Mouse (Mus musculus) left cerebral cortex, adult 18-20 months (tissue): ENCODE data around the gene Clpp. TPM values are rescaled to one million over a fixed set of nuclear protein-coding genes. Genes with fewer than 3 reads are reported as not detected.
A peak's percentile ranks its signal among the peaks of the same experiment; 100 is the strongest.

Experiments used
- DNase-seq, 2 experiments: peaks; one replicate each; pipeline ENCODE4 v3.0.0; 2021 to 2022; ENCODE audit warnings: low spot score in 2 of 2, mixed read lengths in 1 of 2
- total RNA-seq, 2 experiments: library from RNA; stranded (reverse); gene quantifications; 2 replicates each; pipeline ENCODE4 v1.2.3; 2021

Clpp gene
- total RNA-seq, 2 experiments from 2014 or later = 63.8 to 67.7 TPM

DNA sequence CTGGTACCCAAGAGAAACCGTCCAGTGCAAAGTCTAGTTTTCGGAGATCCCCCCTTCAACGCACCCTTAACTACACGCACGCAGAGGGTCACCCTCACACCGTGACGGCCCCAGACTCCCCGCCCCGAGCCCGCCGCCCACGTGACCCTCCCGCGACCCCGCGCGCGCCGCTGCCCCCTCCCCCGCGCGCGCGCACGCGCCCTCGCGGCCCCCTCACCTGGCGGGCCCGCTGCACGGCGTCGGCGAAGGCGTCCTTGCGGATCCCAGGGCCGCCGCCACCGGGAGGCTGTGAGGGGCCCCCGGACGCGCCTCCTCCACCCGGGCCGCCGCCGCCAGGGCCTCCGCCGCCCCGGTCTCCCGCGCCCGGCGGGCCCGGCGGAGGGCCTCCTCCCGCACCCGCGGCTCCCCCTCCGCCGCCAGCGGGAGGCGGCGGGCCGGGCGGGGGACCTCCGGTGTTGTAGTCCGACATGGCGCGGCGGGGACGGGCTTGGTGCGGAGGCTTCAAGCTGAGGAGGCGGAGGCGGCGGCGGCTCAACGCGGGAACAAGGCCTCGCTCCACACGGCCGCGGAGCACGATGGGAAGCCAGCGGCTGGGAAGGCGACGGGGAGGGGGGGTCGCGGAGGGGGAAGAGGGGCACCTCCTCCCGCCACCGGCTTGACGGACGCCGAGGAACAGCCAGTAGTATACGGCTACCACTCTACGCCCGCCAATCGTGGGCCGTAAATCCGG lies 41.0 kb downstream of the Clpp start, which contains the start of gene Khsrp:
Gene Khsrp (minus strand): TSS at position 592 of the 730 bp plus-strand sequence.
- DNase-seq = peak; percentile 18 to 42

DNA sequence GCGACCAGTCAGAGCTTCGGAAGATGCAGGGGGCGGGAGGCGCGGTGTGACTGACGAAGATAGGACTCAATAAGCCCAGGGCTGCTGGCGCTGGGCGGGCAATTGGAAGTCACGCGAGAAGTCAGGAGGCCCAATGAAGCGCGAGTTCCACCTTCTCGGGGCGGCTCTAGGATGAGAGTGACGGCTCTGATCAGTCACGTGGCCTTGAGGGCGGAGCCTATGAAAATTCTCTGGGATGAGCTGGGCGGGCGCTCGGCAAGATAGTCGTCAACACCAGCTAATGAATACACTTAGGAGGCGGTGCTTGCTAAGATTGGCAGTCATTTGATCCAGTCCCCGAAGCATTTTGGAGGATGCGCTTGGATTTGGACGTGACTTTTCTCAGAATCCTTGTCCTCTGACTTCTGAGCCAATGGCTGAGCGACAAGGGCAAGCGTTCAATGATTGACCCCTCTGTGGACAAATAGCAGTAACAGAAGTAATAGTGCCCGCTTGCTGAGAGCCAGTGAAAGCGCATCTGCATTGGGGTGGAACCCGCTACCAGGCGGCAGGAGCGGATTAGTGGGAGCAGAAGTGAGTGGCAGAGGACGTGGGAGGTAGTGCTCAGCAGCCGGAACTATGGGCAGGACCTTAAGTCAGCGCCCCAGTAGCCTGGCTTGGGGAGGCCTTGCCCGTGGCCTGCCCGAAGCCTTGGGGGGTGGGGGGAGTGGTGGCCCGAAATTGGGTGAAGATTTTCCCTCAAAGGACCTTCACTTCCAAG lies 41.7 kb downstream of the Clpp start:
- DNase-seq = peak; percentile 98 to 100

DNA sequence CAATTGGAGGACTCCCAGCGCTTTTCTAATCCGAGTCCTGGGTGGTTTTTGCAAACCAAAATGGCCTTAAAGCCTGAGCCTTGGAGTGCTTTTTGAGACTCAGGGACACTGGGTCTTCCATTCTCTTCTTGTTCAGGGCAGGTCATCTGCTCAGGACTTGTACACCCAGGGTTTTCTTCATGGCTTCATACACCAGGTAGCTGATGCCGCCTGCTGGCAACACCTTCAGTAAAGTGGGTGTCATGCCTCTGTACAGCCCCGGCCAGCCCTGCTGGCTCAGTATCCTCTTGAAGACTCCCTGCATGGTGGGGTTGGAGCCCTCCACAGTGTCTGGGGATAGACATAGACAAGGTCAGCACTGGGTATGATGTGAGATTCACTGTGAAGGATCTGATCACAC lies 42.7 kb downstream of the Clpp start:
- DNase-seq = no peak

DNA sequence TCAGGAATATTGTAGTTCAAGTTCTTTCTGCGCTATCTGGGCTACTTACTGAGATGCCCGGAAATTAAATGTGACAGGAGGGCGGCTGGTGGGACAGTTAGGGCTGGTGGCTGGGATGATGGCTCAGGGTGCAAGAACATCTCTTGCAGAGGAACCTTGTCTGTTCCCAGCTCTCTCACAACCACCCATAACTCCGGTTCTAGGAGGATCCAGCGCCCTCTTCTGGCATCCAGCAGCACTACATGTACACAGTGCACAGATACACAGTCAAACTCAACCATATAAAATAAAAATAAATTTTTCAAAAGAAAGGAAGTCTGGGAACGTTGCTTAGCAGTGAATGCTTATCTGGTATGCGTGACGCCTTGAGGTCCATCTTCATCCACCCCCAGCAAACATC lies 48.9 kb downstream of the Clpp start:
- DNase-seq = no peak

DNA sequence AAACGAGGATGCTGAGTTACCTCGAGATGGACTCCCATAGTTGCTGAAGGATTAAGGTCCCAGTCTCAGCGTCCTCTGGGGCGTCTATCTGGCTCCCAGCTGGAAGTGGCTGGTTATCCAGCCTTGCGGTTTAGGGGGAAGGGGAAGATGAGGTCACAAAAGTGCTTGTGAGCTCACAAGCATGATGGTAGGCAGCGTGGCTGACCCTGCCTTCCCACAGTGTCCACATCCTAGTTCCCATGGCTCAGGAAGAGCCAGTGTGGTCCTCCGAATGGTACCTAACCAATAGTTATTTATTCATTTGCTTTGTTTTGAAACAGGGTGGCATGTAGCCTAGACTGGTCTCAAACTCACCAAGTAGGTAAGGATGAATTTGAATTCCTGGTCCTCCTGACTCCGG lies 51.4 kb downstream of the Clpp start, which contains the start of gene Slc25a41:
Gene Slc25a41 (minus strand): TSS at position 101 of the 400 bp plus-strand sequence.
- no peak for DNase-seq

Other genes starting within 250 kb of the Clpp start
- 1 to 10 TPM; 3.4 to 4.7 TPM for gene Nrtn, start 232.8 kb upstream of the Clpp start, total RNA-seq
- gene Dus3l, start 225.5 kb upstream of the Clpp start, total RNA-seq = 10 to 100 TPM; 61.8 to 63.0 TPM
- gene Prr22, start 220.1 kb upstream of the Clpp start, total RNA-seq = 1 to 10 TPM in 1 of 2 experiments, under 1 TPM in 1; 0.88 to 1.1 TPM
- gene Rfx2, start 159.3 kb upstream of the Clpp start, total RNA-seq = 1 to 10 TPM; 2.6 to 2.7 TPM
- gene Acsbg2, start 115.9 kb upstream of the Clpp start, total RNA-seq = not detected
- gene 1700061G19Rik, start 114.8 kb upstream of the Clpp start, total RNA-seq = under 1 TPM; 0.14 to 0.40 TPM
- 10 to 100 TPM; 86.7 to 95.8 TPM for gene Mllt1, start 54.9 kb upstream of the Clpp start, total RNA-seq
- gene Acer1, start 8.2 kb upstream of the Clpp start, total RNA-seq = not detected
- gene Alkbh7, start 7.0 kb downstream of the Clpp start, total RNA-seq = 10 to 100 TPM; 26.1 to 28.1 TPM
- gene Pspn, start 9.7 kb downstream of the Clpp start, total RNA-seq = under 1 TPM in 1 of 2 experiments, not detected in 1; 0.82 TPM
- gene Gtf2f1, start 21.0 kb downstream of the Clpp start, total RNA-seq = 10 to 100 TPM; 60.7 to 64.5 TPM
- under 1 TPM in 1 of 2 experiments, not detected in 1; 0.49 TPM for gene Gm17949, start 21.2 kb downstream of the Clpp start, total RNA-seq
- 100 to 1,000 TPM; 106 to 108 TPM for gene Khsrp, start 41.2 kb downstream of the Clpp start, total RNA-seq
- gene Slc25a41, start 51.3 kb downstream of the Clpp start, total RNA-seq = under 1 TPM in 1 of 2 experiments, not detected in 1; 0.40 TPM
- 1 to 10 TPM in 1 of 2 experiments, under 1 TPM in 1; 0.68 to 1.6 TPM for gene Crb3, start 68.8 kb downstream of the Clpp start, total RNA-seq
- gene Slc25a23, start 69.6 kb downstream of the Clpp start, total RNA-seq = 100 to 1,000 TPM; 314 to 325 TPM
- gene Dennd1c, start 88.2 kb downstream of the Clpp start, total RNA-seq = 1 to 10 TPM; 1.2 to 1.8 TPM
- 100 to 1,000 TPM; 543 to 577 TPM for gene Tubb4a, start 97.5 kb downstream of the Clpp start, total RNA-seq
- under 1 TPM; 0.37 to 0.52 TPM for gene Tnfsf9, start 115.0 kb downstream of the Clpp start, total RNA-seq
- not detected for gene Cd70, start 159.5 kb downstream of the Clpp start, total RNA-seq
- gene Tnfsf14, start 203.9 kb downstream of the Clpp start, total RNA-seq = not detected
- gene C3, start 237.8 kb downstream of the Clpp start, total RNA-seq = under 1 TPM in 1 of 2 experiments, not detected in 1; 0.84 TPM